Mouse (Mus musculus) gonadal fat pad, adult 2 months (tissue): Measurements from ENCODE around the gene Wnt7a. TPM values are rescaled to one million over a fixed set of nuclear protein-coding genes. Genes with fewer than 3 reads are reported as not detected.

Experiments used
- DNase-seq: peaks from one replicate; pipeline ENCODE4 v3.0.0-alpha.2; 2012; ENCODE audit warnings: low read depth
- polyA plus RNA-seq: library from polyadenylated mRNA; depleted of rRNA; stranded (reverse); fragments of >200 nt; gene quantifications from 2 replicates; pipeline ENCODE4 v1.2.3, GENCODE M21; 2012; rRNA removed

The Wnt7a gene
- polyA plus RNA-seq, 1 experiment = not detected

DNA sequence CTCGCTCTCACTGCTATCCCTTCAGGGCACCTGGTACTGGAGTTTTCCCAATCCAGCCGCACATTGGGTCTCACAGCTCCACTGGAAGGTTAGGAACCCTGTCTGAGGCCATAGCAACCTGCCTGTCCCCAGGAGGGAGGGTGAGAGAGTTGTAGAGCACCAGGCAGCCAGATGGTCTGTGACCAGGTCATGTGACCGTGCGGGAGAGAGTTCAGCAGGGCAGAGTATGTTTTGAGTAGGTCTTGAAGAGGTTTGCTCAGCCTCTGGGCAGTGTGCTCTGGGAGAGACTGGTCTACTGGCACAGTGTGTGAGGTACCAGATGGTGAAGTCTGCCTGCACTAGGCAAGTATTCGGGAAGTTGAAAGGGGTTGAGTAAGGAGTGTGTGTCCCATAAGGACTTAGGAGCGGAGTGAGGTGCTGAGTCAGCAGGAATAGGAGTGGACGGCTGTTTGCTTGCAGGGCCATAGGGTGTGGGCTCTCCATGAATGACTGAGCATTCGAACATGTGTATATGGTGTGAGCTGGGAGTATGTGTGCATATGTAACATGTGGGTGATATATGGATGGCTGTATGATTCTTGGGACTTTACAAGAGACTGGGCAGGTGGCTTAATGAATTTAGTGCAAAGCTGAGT, 71.4 kb downstream of the Wnt7a start:
- no peak for DNase-seq

DNA sequence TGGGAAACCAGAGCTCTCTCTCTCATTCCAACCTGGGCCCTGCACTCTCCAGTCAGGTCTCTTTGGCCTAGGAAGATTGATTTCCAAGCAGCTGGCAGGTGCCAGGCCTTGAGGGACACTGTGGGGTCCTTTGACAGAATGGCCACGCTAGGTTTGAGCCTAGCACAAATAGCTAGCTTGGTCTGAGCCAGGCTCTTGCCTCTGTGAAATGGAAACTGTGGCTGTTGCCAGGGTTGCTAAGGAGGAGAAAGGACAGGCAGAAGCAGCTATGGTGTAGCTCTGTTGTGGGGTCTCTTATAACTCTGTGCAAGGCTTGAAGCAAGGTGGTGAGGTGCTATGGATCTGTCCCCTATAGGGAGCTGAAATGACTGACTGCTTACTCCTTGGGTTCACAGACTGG, 75.7 kb downstream of the Wnt7a start:
- DNase-seq = no peak

DNA sequence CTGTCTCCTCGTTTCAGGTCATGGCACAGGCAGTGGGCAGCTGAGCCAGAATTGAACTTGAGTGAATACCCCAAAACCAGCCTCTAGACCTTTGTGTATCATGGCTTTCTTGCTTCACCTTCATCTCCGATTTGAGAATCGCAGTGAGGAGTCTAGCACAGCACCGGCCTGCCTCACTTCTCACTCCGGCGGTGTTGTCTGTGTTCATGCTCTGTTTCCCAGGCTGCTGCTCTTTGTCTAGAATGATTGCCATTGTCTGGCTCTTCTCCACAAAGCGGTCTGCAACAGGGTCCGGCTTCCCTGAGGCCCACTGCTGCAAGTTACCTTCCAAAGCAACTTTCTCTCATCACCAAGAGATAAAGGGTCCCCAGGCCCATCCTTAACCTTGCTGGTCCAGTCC, 79.3 kb downstream of the Wnt7a start:
- no peak for DNase-seq

GRCm38 (mm10) chr6:91325556-91325955, 85.6 kb downstream of the Wnt7a start:
- DNase-seq = no peak

DNA sequence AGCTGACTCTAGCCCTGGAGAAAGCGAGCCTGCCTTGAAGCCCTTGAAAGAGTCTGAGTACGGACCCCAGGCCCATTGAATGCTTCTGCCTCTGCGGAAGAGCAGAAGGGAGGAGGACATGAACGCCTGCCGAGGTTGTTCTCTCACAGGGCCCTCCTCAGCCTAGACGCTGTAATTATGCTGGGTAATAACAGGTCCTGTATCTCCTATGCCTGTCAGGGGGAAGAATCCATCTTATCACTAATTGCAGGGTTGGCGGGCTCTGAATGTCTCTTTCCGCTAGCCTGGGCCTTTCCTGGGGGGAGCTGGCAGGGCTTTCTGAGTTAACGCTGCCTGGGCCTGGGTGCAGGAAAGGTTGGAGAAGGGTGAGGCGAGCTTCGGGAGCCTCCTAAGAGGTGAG, 86.4 kb downstream of the Wnt7a start:
- no peak for DNase-seq

DNA sequence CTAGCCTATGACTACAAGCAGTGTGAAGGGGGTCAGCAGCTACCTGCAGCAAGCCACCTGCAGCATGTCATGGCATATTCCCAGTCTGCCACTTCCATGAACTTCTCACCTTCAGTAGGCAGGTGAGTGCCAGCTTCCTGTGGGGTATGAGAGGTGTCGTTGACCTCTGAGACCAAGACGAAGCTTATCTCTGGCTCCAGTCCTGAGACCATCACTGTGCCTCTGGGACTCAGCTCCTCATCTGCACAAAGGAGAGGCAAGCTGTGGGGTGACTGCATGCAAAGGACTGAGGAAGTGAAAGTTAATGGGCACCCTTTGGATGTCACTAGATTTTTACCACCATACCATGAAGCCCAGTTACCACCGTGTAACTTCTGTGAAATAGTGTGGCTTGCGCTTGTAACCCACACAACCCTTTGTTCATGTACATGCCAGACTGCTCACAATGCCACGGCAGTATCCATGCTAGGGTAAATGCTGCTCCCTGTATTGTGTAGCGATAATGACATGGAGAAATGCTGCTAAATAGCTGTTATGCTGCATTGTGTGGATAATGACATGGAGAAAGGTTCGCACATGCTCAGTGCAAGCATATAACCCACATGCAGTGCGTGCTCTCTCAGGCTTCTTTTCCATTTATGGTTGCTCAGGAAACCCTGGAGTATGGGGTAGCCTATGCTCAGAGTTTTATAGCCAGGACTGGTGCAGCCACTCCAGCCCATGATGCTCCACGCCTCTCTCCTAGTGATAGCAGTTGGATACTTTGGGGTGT, 89.0 kb downstream of the Wnt7a start:
- no peak for DNase-seq

Other genes starting within 250 kb of the Wnt7a start
- gene Fbln2, start 198.9 kb downstream of the Wnt7a start, polyA plus RNA-seq = 85.8 and 147 TPM in 2 replicates
- 5.8 and 6.0 TPM in 2 replicates for gene Chchd4, start 62.2 kb upstream of the Wnt7a start, polyA plus RNA-seq
- gene Tmem43, start 62.3 kb upstream of the Wnt7a start, polyA plus RNA-seq = 91.3 and 109 TPM in 2 replicates
- 12.1 and 14.3 TPM in 2 replicates for gene Xpc, start 104.5 kb upstream of the Wnt7a start, polyA plus RNA-seq
- 27.8 and 35.8 TPM in 2 replicates for gene Lsm3, start 104.6 kb upstream of the Wnt7a start, polyA plus RNA-seq